Mouse (Mus musculus) urinary bladder, adult 18-20 months (tissue): ENCODE results near the gene Flrt3.

Source experiments
- DNase-seq, 2 experiments: peaks; one replicate each; pipeline ENCODE4 v3.0.0; 2022; ENCODE audit warnings: low spot score in 2 of 2, mixed read lengths in 2 of 2

Flrt3 gene

GRCm38 (mm10) chr2:140670963-140671702 lies at the start of gene Flrt3:
Flrt3 (minus strand) TSS chr2:140671469.
- DNase-seq: peak; percentile 75 to 83

- no peak for DNase-seq
Observed at GRCm38 (mm10) chr2:140717407-140717806, 46.1 kb upstream of the Flrt3 start.

DNA sequence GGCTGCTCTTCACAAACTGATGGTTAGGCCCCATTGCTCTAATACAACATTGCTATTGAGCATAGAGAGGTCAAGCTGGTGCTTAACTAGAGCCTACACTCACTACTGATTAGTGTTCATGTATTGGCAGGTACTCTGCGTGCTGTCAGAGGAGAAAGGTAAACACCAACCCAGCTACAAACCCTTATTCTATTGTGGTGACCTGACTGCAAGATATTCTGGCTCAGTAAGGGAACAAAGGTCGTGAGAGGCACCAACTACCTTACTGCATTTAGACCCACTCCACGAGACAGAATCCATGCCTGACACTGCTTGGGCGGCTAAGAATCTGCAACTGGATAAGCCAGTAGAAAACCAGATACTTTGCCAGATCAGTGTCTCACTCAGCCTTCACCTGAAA lies 44.6 kb upstream of the Flrt3 start:
- DNase-seq: no peak

GRCm38 (mm10) chr2:140707550-140707949 lies 36.3 kb upstream of the Flrt3 start:
- no peak for DNase-seq

GRCm38 (mm10) chr2:140705278-140705677 lies 34.0 kb upstream of the Flrt3 start:
- no peak for DNase-seq

- DNase-seq: no peak
Observed at GRCm38 (mm10) chr2:140704146-140704545, 32.9 kb upstream of the Flrt3 start.

GRCm38 (mm10) chr2:140703377-140703776 lies 32.1 kb upstream of the Flrt3 start:
- no peak for DNase-seq

- no peak for DNase-seq
Observed at GRCm38 (mm10) chr2:140698585-140698984, 27.3 kb upstream of the Flrt3 start.

DNA sequence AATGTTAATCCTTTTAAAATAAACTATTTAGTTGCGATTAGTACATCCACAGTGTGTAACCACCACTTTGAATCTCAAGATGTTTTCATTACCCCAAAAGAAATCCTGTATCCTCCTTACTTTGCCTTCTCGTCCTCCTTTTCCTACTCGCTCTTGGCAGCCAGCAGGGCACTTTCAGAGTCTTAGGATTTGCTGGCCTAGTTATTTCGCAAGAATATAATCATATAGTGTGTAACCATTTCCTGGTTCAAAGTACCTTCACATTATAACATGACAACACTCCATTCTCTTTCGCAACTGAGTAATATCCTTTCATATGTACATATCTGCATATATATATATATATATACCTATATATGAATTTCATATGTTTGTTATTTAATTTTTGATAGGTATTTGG lies 22.6 kb upstream of the Flrt3 start:
- DNase-seq: no peak

GRCm38 (mm10) chr2:140692461-140692860 lies 21.2 kb upstream of the Flrt3 start:
- no peak for DNase-seq

DNA sequence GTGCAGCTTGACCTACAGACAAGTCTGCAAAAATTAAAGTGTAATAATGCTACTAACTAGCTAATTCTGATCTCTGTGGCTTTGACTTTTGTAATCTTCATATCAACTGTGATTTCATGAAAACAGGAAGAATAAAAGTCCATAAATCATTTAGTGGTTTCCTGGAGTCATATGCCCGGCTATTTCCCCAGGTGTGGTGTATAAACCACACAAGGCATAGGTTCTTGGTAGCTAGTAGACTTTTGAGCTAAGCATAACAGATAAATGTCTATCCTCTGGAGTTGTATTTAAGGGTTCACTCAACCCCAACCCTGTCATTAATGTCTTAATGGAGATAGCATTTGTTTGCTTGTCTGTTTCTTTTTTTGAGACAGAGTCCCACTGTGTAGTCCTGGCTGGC lies 20.1 kb upstream of the Flrt3 start:
- no peak for DNase-seq

- no peak for DNase-seq
Observed at GRCm38 (mm10) chr2:140690906-140691305, 19.6 kb upstream of the Flrt3 start.

- no peak for DNase-seq
Observed at GRCm38 (mm10) chr2:140676728-140677127, 5.5 kb upstream of the Flrt3 start.

- DNase-seq: no peak
Observed at GRCm38 (mm10) chr2:140673466-140673865, 2.2 kb upstream of the Flrt3 start.

- DNase-seq: peak; percentile 23 to 51
Observed at GRCm38 (mm10) chr2:140670457-140670856, 812 bp downstream of the Flrt3 start.

GRCm38 (mm10) chr2:140669786-140670185 lies 1.5 kb downstream of the Flrt3 start:
- DNase-seq: no peak

DNA sequence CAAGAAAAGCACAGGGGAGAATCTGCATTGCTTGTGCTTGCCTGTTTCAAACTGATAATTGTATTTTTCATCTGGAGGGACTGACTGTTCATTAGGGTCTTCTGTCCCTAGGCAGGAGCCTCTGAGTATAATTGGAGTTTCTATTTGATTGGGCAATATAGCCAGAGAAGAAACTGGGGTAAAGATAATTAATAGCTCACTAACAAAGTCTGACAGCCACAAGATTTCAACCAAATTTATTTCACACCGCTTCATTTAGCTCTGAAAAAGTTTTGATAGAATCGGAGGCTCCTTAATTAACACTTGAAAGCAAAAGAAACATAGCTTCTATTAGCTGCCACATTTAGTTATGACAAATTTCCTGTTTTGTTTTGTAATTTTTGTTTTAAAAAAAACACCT lies 2.2 kb downstream of the Flrt3 start:
- no peak for DNase-seq

DNA sequence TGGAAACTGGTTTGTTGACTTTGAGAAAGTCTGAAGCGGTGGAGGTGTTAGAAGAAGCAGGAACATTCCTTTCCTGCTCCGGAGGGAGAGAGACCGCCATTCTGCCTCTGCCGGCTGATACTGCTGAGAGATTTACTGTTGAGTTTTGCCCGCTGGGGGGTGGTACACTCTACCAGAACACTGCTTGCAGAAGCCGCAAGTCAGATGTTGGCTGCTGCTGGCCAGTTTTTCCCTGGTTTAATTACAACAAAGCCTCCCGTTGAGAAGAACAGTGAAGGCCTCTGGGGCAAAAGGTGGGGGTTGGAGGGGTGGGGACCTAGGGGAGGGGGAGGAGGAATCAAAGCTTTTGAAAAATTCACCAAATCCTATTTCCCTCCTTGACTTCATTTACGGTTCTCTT lies 3.0 kb downstream of the Flrt3 start:
- peak; percentile 32 to 40 for DNase-seq

DNA sequence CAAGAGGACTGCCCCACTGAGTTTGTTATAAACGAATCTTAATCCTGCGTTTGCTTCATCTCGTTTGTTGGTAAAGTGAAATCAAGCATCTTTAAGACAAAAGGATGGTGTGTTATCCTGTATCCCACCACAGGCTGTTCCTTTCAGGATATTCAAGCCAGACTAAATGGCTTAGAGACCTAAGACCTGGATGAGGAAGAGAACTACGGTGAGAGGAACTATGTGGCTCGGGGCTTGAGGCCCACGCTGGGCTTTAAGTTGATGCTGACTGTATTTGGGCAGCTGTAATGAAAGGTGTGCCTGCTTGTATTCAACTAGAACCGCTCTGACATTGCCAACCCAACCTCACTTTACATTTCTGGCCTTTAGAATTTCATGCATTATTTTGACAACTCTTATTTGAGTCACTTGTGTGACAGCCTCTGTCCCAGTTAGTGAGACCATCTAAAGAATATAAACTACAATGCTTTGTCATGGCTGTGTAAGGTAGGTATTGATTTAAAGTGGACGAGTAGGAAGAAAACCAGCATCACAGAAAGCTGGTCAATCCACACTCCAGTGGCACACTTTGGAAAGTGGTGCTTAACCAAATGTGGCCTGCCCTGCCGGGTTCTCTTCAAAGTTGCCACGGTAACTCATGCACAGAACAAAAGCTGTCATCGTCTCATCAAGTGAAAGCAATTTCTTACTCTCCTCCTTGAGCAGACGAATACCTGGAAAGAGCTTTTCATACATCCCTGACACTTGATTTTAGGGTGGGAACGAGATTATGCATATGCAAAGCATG lies 3.8 kb downstream of the Flrt3 start:
- DNase-seq: no peak

- DNase-seq: no peak
Observed at GRCm38 (mm10) chr2:140666846-140667245, 4.4 kb downstream of the Flrt3 start.

DNA sequence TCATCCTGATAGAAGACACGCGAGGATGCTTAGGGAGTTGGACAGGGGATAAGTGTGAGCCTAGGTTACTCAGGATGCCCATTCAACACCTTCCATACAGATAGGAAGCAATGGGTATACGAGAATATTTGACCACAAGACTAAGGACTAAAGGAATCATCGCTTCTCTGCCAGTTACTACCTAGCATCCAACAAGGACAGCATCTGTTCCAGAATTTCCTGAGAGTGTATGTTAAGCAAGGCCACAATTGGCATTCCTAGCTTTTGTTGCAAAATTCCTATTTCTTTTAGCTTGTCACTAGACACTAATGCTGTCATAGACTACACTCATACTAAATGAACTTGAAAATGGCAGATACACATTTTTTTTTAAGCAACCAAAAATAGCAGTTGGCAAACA lies 6.9 kb downstream of the Flrt3 start:
- DNase-seq: no peak

DNA sequence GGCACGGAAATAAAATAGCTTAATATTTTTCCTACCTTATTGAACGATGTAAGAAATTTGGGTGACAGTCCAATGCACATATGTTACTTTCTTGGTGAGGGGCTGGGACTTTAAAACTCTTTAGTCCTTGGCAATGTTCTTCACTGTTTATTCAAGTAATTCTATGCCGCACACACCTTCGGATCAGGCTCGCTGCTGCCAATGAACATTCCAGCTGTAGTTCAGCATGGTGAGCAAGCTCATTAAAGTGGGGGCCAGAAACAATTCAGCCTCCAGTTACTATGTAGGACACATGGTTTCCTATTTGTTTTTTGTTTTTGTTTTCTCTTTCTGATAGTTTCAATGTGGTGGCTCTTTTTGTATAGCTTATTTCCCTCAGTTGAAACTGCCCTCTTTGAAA lies 8.6 kb downstream of the Flrt3 start:
- DNase-seq: no peak

- DNase-seq: no peak
Observed at GRCm38 (mm10) chr2:140653978-140654377, 17.3 kb downstream of the Flrt3 start.
